Mouse (Mus musculus) stomach, embryonic 16.5 days (tissue): ENCODE results near the gene Tnfrsf8. TPM values are rescaled to one million over a fixed set of nuclear protein-coding genes. Genes with fewer than 3 reads are reported as not detected.

ENCODE experiments used
- ATAC-seq: fragments of 200-750 bp; cut with Nextera tagmentation; 2 replicates; pipeline ENCODE4 v1.8.0; 2017; ENCODE audit warnings: moderate number of reproducible peaks, moderate TSS enrichment; ENCODE audit not compliant: insufficient read depth, low FRiP score
- H3K27ac ChIP-seq: fragments of 300-500 bp; sonication (generic); 2 replicates; pipeline ENCODE4 v1.5.1; 2014; ENCODE audit warnings: low read length
- H3K27me3 ChIP-seq: fragments of 300-500 bp; sonication (generic); 2 replicates; pipeline ENCODE4 v1.6.1; 2014; ENCODE audit warnings: low read length, control low read depth, mixed read lengths; ENCODE audit not compliant: control insufficient read depth, insufficient read depth
- H3K36me3 ChIP-seq: fragments of 300-500 bp; sonication (generic); 2 replicates; pipeline ENCODE4 v1.6.1; 2014; ENCODE audit warnings: low read length; ENCODE audit not compliant: control insufficient read depth, insufficient read depth
- H3K4me1 ChIP-seq: fragments of 300-500 bp; sonication (generic); 2 replicates; pipeline ENCODE4 v1.6.1; 2014; ENCODE audit warnings: low read length, control low read depth, mixed read lengths; ENCODE audit not compliant: control insufficient read depth, insufficient read depth
- H3K4me2 ChIP-seq: fragments of 300-500 bp; sonication (generic); 2 replicates; pipeline ENCODE4 v1.6.1; 2014; ENCODE audit warnings: low read depth, low read length, mixed read lengths
- H3K4me3 ChIP-seq: fragments of 300-500 bp; sonication (generic); replicated peaks from 2 replicates; pipeline ENCODE4 v1.5.1; 2014; ENCODE audit warnings: mild to moderate bottlenecking, low read length
- H3K9ac ChIP-seq: fragments of 300-500 bp; sonication (generic); 2 replicates; pipeline ENCODE4 v1.6.1; 2014; ENCODE audit warnings: low read length
- H3K9me3 ChIP-seq: fragments of 300-500 bp; sonication (generic); replicated peaks from 2 replicates; pipeline ENCODE4 v1.6.1; 2016; ENCODE audit warnings: low read length, control low read depth; ENCODE audit not compliant: control insufficient read depth
- WGBS: fragments of 180-500 bp; shearing (Covaris S2); extraction: QIAGEN DNeasy Blood & Tissue Kit; methylation state at CpG from one replicate; pipeline ENCODE4 v1.1.7; 2014; 5-methylcytosine and 5-hydroxymethylcytosine counted together
- polyA plus RNA-seq: library from polyadenylated mRNA; unstranded; fragments of >200 nt; fragmentation: Nextera tagmentation; extraction: Ambion mirVana; gene quantifications from 2 replicates; pipeline ENCODE4 v1.2.1, GENCODE M21; 2015

Tnfrsf8 gene
- polyA plus RNA-seq, 1 experiment from 2014 or later: 0.05 TPM

DNA sequence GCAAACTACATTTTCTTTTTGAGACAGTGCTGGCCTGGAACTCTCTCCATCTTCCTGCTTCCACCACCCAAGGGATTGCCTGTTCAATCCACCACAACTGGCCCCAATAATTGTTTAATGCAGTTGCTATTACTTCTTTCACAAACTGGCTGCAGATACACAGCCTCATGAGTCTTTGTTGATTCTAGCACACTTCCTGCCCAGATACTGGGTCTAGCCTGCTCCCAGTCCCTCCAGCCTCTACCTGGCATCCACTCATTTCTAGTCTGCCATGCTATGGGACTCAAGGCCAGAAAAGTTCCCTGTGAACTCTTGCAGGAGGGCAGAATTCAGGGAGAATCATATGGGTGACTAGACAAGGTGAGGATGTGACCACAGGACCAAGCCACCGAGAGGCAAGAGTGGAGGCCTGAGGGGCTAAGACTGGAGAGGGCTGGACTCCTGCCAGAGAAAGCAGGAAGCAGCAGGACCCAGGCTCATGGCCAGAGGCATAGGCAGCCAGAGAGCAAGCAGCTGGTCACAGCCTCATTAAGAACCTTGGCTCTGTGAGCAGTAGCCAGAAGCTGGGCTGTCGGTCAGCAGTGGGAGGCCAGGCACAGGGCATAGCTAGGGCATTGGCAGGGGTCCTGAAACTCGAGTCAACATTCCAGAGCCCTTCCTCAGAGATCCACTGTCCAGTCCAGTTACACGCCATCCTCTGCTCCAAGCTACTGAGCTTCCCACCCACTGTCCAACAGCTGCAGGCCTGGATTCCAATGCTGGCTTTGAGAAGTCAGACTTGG is 75.7 kb downstream of the Tnfrsf8 start:
- Histone ChIP-seq H3K9ac (no peak overlapping the region), H3K9me3 (no peaks in the 10 kb centered on the region), H3K4me1 (peaks cover 9% of the 10 kb centered on the region), H3K36me3 (no peaks in the 10 kb centered on the region), H3K27me3 (no peaks in the 10 kb centered on the region), H3K27ac (peak overlapping the region; percentile 89), H3K4me3 (no peak overlapping the region), H3K4me2 (no peak overlapping the region)
- peak; percentile 93 for ATAC-seq
- whole genome bisulfite sequencing: 27% methylated on average over 4 of the region's 4 CpGs

DNA sequence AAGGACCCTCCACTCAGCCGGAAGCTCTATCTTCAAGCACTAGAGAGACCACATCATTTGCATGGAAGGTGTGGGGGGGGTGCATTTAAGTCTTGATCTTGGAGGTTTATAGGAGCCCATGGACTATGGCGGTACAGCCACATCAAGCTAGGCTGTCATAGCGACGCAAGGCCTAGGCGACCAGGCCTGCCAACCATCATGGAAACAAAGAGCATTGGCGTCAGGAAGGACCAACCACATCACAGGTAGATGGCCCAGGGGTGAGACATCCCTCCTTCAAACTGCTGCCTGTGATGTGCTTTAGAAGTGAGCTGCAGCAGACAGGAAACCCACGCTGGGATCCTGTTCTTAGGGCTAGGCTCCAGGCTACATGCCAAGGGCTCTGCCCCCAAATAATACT is 78.9 kb downstream of the Tnfrsf8 start:
- Histone ChIP-seq H3K27ac (no peak overlapping the region), H3K4me3 (no peak overlapping the region), H3K9me3 (no peaks in the 10 kb centered on the region), H3K4me2 (no peak overlapping the region), H3K4me1 (peaks cover 12% of the 10 kb centered on the region), H3K9ac (no peak overlapping the region), H3K27me3 (no peaks in the 10 kb centered on the region), H3K36me3 (no peaks in the 10 kb centered on the region)
- ATAC-seq: no peak
- WGBS: 89% methylated on average over 7 of the region's 7 CpGs

DNA sequence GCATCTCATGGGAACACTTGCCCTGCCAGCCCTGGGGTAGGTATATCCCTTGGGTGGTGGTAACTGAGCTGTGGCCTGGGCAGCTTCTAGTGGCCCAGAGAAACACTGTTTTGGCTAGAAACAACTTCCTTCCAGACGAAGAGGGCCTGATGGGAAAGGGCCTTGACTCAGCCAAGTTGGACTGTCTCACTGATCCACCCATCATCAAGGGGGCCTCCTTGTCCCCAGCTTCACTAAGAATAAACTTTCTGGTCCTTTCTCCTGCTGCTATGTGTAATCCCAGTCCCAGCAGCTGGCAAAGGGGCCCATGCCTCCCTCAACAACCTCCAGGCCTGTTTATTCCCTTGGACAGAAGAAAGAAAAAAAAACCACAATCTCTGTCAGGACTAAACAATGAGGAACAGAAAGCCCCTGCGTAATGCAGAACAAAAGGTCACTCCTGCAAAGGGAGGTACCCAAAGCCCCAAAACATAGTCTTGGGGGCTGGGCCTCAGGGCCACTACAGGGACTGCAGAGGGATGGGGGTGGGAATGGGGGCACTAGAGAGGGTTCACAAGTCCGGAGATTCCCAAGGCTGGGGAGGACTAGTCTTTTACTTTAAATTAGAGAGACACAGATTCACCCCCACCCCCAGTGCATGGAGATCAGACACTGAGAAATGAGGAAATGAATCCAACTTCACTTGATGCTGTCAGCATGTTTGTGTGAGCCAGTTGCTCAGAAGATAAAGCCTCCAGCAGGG is 81.3 kb downstream of the Tnfrsf8 start:
- peak overlapping the region; percentile 50 for H3K27ac ChIP-seq
- no peak overlapping the region for H3K4me3 ChIP-seq
- H3K4me1 ChIP-seq: 0 out of 2 replicates have a peak, but pooled peaks cover 3% of the 10 kb centered on the region
- no peak overlapping the region for H3K9ac ChIP-seq
- H3K9me3 ChIP-seq: no peaks in the 10 kb centered on the region
- H3K4me2 ChIP-seq: no peak overlapping the region
- no peaks in the 10 kb centered on the region for H3K27me3 ChIP-seq
- ATAC-seq: no peak
- no peaks in the 10 kb centered on the region for H3K36me3 ChIP-seq
- WGBS: 44% methylated on average over 3 of the region's 3 CpGs

DNA sequence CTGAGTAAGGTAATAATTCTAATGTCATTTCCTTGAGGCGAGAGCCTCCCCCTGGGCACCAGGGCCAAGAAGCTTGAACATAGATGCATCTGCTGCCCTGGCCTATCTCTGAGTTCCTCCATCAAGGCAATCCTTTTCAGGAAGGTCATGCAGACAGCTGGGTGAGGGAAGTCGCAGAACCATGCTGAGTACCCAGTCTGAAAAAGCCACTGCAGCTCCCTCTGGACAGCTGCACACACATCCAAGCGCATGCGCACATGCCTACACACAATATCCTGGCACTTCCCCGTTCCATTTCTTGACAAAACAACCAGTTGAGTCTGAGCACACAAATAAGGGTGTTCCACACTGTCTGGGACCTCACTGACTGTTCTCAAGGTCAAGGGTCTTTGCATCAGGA is 83.2 kb downstream of the Tnfrsf8 start:
- no peak for ATAC-seq
- 0 out of 2 replicates have a peak, but pooled peaks cover 3% of the 10 kb centered on the region for H3K4me1 ChIP-seq
- no peaks in the 10 kb centered on the region for H3K36me3 ChIP-seq
- no peak overlapping the region for H3K4me3 ChIP-seq
- no peak overlapping the region for H3K4me2 ChIP-seq
- no peak overlapping the region for H3K27ac ChIP-seq
- 87% methylated on average over 5 of the region's 5 CpGs for WGBS
- H3K9me3 ChIP-seq: no peaks in the 10 kb centered on the region
- H3K9ac ChIP-seq: no peak overlapping the region
- H3K27me3 ChIP-seq: no peaks in the 10 kb centered on the region

DNA sequence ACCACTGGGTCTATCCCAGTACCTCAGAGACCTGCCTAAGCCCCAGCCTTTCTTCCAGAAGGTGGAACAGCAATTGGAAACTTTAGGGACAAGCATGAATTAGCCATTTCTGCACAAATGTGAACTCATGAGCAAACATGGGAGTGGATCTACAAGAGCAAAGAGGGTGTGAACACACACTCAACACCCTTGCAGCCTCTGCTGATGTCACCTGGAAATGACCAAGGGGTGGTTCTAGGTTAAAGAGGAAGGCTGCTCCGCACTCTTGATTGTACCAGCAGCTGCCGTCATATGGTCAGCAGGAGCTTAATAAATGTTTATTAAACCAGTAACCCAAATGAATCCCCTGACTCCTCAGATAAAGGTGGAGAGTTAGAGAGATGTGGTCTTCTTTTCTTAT is 84.3 kb downstream of the Tnfrsf8 start:
- Histone ChIP-seq H3K27me3 (no peaks in the 10 kb centered on the region), H3K4me1 (0 out of 2 replicates have a peak, but pooled peaks cover 3% of the 10 kb centered on the region), H3K4me3 (no peak overlapping the region), H3K27ac (no peak overlapping the region), H3K4me2 (no peak overlapping the region), H3K9me3 (no peaks in the 10 kb centered on the region), H3K9ac (no peak overlapping the region), H3K36me3 (no peaks in the 10 kb centered on the region)
- ATAC-seq: no peak
- 81% methylated on average over 2 of the region's 2 CpGs for WGBS

DNA sequence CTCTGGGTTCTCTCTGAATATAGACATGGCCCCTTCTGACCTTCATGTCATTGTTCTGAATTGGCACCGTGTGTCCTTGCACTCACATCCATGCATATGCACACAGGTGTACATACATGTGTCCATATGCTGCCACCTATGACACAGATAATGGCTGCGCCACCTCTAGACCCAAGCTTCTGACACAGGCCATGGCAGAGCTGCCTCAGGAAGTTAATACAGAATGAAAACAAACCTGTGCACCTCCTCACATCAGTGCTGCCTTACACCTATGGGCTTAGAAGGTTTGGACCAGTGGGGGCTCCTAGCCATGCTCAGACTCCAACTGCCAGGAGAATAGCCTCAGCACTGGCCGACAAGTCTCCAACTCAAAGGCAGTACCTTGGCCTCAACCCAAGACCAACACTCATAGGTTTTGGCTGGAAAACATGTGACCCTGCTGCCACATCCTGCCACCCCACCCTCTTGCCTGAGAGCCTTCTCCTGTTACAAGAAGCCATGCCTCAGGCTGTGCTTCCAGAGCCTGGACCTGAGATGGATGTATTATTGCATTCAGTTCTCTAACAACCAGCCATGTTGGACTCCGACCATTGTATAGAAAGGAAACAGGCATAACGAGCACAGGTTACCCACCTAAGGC is 85.3 kb downstream of the Tnfrsf8 start:
- no peak overlapping the region for H3K4me3 ChIP-seq
- WGBS: 88% methylated on average over 5 of the region's 5 CpGs
- H3K4me2 ChIP-seq: no peak overlapping the region
- no peaks in the 10 kb centered on the region for H3K36me3 ChIP-seq
- H3K9ac ChIP-seq: no peak overlapping the region
- no peaks in the 10 kb centered on the region for H3K27me3 ChIP-seq
- ATAC-seq: no peak; the same call in 1 of the 2 replicates
- no peaks in the 10 kb centered on the region for H3K9me3 ChIP-seq
- H3K27ac ChIP-seq: no peak overlapping the region
- H3K4me1 ChIP-seq: 0 out of 2 replicates have a peak, but pooled peaks cover 3% of the 10 kb centered on the region

DNA sequence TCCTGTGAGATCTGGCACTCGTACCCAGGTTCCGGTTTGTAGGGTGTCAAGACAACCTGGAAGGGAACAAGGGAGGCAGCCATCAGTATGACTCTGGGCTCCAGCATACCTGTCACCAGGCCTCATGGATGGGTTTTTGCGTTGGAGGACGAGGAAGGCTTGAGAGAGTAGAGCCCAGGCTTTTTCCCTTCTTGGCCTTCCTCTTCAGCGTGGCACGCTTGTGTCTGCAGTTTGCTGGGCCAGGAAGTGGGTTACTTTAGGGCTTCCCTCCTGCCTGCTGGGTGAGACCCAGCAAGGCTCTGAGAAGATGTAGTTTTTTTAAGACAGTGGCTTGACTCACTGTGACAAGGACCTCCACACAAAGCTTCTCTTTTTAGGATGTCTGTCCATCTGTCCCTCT is 85.9 kb downstream of the Tnfrsf8 start:
- Histone ChIP-seq H3K4me1 (0 out of 2 replicates have a peak, but pooled peaks cover 3% of the 10 kb centered on the region), H3K4me2 (no peak overlapping the region), H3K4me3 (no peak overlapping the region), H3K27ac (no peak overlapping the region), H3K36me3 (no peaks in the 10 kb centered on the region), H3K9ac (no peak overlapping the region), H3K27me3 (no peaks in the 10 kb centered on the region), H3K9me3 (no peaks in the 10 kb centered on the region)
- no peak for ATAC-seq
- 87% methylated on average over 6 of the region's 6 CpGs for WGBS

DNA sequence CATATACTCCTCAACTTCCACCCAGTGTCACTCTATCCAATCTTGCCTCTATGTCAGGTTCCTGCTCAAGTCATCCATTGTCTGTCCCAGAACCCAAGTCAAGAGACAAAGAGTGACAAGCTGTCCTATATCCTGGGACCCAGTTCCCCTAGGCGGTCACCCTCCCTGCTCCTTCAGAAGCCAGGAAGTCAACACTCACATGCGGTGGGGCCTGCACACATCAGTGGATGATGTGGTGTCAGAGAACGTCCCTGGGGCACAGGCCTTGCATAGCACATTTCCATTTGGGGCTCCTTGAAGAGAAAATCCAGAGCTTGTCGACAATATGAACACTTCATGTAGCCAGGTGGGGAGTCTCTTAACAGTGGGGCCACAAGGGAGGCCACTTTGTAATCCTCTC is 90.4 kb downstream of the Tnfrsf8 start:
- Histone ChIP-seq H3K27me3 (no peaks in the 10 kb centered on the region), H3K4me2 (no peak overlapping the region), H3K9ac (no peak overlapping the region), H3K36me3 (no peaks in the 10 kb centered on the region), H3K4me3 (no peak overlapping the region), H3K9me3 (no peaks in the 10 kb centered on the region), H3K27ac (no peak overlapping the region), H3K4me1 (no peaks in the 10 kb centered on the region)
- 83% methylated on average over 4 of the region's 4 CpGs for WGBS
- ATAC-seq: no peak

DNA sequence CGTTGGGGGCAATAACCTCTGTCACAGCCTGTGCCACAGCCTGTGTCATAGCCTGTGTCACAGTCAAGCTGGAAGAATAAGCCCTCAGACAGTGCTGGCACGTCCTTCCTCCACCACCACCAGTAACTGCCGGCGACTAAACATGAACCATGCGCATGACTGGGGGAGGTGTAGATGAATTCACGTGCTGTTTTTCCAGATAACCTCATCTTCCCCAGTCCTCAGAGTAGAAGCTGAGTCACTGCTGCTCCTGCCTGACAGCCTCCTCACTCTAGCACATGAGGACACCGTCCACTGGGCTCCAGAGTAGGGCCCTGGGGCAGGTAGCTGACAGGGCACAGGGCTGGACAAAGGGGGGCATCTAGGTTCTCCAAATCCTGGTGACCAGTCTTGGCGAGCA is 92.9 kb downstream of the Tnfrsf8 start:
- WGBS: 76% methylated on average over 8 of the region's 8 CpGs
- Histone ChIP-seq H3K4me3 (no peak overlapping the region), H3K9ac (no peak overlapping the region), H3K9me3 (no peaks in the 10 kb centered on the region), H3K4me1 (no peaks in the 10 kb centered on the region), H3K36me3 (no peaks in the 10 kb centered on the region), H3K4me2 (no peak overlapping the region), H3K27me3 (no peaks in the 10 kb centered on the region), H3K27ac (no peak overlapping the region)
- 0 out of 2 replicates have a peak, but pooled peaks have one; percentile 22 for ATAC-seq
